Mouse (Mus musculus): ENCODE data around the gene Fuz.

Gene Fuz

DNA sequence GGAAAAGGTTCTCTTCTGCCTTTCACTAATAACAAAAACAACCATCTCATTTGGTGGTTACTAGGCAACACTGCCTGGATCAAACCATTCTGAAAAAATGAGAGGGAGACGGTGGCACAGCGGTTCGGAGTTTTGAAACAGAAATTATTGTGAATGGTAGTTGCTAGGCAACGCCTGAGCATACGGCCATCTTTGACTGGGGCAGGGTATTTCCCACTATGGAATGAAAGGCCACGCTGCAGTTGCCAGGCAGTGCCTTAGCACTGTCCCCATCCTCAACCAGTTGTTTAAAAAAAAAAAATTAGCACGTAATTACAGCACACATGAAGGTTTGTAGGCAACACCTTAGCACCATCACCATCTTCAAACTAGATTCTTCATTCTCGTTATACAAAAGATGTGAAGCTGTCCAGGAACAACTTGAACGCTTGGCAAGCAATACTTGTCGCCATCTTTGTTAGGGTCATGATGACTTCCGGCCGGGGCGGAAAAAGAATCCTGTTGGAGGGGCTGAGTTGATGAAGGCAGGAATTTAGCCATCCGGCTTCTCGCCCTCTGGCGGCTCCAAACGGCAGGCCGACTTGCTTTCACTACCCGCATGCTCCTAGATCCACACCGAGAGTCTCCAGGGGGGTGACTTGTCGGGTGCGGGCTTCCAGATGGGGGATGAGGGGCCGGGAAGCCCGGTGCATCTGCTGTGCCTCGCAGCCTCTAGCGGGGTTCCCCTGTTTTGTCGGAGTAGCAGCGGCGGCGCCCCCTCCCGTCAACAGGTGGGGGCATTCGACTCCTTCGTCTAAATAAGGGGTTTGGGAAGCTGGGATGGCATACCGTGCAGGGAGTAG, at the start of gene Fuz:
Fuz (plus strand) TSS at position 487 of the 842 bp plus-strand sequence.
- DNase-seq = peak; percentile 95

DNA sequence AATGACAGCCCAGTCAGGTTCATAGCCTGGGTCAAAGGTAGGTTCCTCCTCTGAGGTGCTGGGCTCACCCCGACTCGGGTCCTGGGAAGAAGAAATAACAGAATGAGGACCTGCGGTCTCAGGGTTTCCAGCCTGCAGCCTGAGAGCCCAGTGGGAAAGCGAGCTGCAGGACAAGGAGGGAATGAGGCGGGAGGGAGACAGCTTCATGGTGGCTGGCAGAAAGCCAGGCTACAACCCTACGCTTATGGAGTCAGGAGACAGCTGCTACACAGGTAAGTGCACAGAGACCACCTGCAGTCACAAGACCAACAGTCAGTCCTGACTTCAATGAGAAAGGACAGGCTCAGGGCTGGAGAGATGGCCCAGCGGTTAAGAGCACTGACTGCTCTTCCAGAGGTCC, 49.1 kb upstream of the Fuz start:
- DNase-seq = peak; percentile 36

DNA sequence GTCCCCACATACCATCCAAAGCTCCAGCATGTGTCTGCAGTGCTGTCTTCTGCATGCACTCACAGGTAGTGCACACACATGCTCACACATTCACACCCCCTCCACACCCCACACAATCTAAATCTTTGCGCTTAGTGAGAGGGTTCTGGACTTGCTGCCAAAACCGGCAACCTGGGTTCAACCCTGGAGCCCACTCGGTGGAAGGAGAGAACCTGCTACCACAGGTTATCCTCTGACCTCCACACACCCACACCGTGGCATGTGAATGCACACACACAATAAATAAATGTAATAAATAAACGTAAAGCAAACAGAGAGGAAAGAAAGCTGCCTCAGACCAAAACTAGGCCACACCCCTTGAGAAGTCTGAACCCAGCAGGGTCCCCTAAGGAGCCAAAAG, 48.1 kb upstream of the Fuz start:
- peak; percentile 35 for DNase-seq

DNA sequence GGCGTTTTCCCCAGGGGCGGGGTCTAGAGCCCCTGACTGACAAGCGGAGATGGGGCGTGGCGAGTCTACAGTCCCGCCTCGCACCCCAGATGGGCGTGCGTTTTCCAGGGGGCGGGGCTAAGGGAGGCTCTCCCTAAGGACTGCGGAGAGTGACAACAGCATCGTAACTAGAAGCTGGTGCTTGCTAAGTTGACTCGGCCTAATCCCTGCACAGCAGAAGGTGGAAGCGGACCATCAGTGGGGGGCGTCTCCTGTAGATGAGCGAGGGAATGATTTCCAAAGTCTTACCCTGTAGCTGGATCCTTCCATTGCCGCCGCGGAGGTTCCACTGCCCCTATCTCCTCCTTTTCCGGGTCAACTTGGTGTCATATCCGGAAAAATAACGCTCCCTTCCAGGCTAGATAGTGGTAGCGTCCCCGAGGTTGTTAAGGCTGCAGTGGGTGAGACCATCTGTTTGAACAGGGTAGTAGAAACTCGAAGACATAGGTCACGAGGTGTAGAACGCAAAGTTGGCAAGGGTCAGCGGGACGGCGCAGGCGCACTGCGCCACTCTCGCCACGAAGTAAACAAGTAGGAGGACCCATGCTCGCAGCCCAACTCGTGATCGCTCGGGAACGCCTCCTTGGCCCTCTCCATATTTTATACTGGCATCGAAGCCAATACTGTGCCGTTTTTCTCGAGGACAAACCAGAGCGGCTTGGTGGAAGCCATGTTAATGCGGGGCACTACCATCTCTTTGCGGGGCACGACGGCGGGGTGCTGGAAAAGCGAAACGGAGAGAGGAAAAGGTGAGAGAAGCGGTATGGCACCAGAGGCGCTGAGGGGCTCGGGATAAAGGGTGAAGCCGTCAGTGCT, 47.1 kb upstream of the Fuz start, which contains the start of the genes Akt1s1 and Tbc1d17:
Akt1s1 (plus strand) TSS at position 431 of the 855 bp plus-strand sequence.
Tbc1d17 (minus strand) TSS at position 519 of the 855 bp plus-strand sequence.
- peak; percentile 100 for DNase-seq

DNA sequence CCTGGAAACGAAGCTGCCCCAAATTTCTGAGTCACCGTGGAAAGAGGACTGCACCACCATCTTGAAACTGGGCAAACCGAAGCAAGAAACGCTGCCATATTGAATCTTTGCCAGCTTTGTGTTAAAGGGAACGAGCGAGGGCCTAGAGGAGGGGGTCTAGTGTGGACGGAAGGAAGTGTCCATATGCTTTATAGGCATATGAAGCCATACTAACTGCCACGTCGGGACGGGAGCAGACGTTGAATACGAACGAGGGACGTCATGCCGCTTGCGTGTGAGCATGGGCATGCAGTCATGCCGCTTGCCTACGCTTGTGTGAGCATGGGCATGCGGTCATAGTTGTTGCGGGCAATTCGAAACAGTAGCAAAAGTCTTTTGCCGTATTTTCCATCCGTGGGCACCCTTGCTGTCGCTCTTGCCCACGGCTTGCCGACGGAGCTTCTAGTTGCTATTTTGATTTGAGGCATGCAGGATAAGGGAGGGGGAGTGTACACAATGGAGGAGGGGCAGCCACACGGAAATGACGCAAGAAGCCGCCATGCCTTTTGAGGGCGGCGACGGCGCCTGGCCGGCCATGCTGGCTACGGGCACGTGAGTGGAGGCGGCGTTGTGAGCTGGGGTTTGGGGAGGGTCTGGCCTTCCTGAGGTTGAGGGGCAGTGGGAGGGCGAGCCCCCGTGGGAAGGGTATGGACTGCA, 46.3 kb upstream of the Fuz start:
- peak; percentile 96 for DNase-seq

DNA sequence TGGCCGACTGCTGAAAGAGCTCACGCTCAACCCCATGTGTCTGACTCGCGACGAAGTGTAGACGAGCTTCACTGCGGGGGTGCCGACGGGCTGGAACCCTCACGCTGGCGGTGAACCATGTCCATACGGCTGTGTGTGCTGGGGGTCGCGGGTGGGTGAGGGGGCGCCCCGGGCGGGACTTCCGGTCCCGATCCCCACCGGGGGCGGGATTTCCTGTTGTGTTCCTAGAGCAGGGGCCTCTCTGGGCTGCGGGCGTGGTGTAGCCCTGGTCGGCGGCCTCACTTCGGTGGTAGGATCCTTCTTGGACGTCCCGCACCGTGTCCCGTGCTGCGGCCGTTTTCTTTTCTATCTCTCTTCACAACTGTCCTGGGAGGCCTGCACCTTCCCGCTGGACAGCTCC, 45.7 kb upstream of the Fuz start:
- no peak for DNase-seq

DNA sequence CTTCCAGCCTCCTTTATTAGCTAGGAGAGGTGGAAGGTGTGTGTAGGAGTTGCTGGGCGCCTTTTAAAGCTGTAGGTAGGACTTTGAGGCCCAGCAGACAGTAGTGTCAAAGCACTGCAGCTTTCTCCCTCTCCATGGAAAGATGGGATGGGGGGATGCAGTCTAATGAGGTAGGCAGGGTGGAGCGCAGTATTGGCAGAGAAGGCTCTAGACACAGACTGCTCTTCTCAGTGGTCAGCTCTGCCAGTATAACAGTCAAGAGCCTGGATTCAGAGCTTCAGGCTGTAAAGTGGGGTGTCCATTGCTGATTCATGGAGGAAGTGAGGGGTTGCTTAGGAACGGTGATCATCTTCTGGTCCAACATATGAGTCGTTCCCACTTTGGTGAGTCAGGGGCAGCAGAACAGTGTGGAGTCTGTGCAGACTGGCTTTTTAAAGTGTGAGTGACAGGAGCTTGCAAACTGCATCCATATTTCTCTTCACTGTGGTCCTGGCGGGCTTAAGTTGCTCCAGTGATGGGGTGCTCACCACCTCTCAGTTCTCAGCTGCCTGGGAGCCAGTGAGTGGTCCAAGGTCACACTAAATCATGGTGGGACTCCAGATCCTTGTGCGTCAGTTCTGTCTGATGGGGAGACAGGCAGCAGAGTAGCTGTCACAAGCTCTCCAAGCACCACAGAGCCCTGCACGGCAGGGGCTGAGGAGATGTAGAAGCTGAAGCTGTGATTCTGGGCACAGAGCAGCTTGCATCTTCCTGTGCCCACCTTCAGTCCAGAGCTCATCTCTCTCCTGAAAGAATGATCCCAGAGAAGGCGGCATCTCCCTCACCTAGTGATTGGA, 44.9 kb upstream of the Fuz start:
- DNase-seq = peak; percentile 31

DNA sequence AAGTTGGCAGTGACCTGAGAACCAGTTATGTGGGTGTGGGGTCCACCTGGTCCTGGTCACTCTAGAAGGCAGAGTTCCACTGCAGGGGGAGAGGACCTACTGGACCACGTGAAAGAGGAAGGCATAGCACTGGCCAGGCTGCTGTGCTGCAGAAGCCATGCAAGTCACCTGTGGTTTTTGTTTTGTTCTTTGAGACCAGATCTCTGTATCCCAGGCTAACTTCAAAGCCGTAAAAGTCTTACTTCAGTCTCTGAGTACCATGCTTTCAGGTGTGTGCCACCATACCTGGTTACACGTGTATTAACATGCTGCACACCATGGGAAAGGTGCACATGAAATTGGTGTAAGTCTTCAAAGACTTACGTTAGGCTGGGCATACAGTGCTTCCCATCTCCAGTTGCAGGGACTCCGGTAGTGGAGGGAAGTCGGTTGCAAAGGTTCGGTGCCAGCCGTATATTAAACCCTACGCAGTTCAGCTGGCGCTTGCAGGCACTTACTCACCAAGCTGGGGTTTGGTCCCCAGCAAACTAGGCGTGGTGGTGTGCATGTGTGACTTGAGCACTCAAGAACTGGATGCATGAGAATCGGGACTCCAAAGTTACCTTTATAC, 44.1 kb upstream of the Fuz start:
- DNase-seq = no peak

DNA sequence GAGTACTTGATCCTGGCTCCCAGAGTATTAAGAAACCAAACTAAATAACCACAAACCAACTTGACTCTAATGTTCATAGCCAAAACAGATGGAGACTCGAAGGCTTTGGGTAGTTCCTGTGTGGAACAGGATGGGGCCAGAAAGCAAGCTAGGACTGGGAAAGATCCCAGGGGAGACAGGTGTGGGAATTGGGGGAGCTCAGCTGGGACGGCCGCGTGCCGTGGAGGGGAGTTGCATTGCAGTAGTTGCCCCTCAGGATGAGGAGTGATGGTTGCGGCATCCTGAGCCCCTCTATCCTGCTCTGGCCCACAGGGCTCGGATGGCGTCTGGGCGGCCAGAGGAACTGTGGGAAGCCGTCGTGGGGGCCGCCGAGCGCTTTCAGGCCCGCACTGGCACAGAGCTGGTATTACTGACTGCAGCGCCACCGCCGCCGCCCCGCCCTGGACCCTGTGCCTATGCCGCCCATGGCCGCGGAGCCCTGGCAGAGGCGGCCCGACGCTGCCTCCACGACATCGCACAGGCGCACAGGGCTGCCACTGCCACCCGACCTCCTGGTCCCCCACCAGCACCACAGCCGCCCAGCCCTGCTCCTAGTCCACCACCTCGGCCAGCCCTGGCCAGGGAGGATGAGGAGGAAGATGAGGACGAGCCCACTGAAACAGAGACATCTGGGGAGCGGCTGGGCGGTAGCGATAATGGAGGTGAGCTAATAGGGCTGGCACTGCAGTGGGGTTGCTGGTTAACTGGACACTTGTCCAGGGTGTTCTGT, 43.4 kb upstream of the Fuz start:
- DNase-seq = no peak

DNA sequence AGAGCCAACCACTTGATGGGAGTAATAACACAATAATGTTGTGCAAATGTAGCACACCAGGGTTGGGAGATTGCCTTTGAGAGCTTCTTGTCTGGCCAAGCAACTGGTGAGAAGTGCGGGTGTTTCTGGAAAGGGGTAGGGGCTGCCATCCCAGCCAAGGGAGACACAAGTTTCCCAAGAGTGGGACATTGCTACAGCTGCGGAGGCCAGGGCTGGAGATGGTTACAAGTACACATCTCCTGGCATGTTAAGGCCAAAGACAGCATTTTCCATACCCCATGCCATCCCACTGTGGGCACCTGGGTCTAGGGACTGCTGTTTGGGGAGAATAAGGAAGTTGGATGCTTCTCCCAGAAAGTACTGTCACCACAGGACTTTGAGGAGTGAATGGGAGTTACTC, 42.8 kb upstream of the Fuz start:
- DNase-seq = no peak

DNA sequence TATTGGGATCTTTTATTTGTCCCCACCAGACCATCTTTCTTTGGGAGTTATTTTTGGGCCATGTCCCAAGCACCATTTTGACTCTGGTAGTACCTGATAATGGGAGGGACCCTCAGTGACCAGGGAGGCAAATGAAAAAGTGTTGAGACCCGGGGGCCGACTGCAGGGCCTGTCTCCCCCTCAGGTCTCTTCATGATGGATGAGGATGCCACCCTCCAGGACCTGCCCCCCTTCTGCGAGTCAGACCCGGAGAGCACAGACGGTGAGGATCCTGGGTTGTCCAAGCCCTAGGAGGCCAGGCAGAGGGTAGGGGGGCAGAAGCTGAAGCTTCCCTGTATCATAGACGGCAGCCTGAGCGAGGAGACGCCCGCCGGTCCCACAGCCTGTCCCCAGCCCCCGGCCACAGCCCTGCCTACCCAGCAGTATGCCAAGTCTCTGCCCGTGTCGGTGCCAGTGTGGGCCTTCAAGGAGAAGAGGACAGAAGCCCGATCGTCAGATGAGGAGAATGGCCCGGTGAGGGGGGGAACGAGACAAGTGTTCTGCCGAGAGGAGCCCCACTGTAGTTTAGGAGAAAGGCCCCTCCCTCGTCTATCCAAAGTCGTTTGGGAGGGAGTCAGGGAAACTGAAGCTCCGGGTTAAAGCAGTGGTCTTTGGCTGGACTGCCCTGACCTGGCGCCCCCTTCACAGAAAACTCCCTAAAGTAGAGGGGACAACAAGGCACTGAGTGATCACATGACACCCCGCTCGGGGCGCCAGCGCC, 42.1 kb upstream of the Fuz start:
- no peak for DNase-seq

DNA sequence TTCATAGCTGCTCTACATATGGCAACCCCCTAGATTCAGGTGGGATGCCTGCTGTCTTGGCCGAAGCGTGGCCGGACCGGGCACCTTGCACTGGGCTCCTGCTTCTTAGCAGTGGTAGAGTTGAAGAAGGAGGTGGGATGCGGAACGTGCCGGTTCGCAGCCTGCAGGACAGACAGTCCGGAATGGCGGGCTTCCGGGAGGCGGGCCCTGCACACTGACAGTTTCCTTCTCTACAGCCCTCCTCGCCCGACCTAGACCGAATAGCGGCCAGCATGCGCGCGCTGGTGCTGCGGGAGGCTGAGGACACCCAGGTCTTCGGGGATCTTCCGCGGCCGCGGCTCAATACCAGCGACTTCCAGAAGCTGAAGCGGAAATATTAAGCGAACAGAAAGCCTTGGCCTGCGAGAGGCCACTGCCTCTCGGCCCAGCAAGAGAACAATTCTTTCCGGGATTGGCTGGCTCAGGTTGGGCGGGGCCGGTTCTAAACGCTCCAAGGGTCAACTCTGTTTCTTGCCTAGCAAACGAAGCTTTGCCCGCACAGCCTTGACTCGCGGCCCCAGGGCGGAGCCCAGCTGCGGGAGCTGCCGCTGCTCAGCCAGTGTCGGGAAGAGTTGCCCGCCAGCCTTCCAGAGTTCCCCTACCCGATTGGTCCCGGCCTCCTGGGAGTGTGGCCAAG, 41.4 kb upstream of the Fuz start:
- peak; percentile 78 for DNase-seq

DNA sequence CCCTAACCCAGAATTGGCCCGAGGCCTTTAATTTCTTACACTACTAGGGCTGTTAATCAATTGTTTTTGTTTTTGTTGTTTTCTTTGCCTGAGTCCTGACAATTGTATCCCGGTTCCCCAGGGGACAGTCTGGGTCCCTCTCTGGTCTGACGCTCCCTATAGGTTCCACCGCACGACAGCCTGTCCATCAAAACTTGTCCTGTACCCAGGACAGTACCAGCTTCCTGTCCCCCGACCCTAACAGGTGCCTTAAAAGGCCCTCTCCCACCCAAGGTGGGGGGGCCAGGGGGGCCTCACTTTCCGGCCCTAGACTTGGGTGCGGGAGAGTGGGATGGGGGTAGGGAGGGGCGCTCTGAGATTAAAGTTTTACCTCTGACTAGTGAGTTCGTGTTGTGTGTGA, 40.8 kb upstream of the Fuz start:
- DNase-seq = no peak

DNA sequence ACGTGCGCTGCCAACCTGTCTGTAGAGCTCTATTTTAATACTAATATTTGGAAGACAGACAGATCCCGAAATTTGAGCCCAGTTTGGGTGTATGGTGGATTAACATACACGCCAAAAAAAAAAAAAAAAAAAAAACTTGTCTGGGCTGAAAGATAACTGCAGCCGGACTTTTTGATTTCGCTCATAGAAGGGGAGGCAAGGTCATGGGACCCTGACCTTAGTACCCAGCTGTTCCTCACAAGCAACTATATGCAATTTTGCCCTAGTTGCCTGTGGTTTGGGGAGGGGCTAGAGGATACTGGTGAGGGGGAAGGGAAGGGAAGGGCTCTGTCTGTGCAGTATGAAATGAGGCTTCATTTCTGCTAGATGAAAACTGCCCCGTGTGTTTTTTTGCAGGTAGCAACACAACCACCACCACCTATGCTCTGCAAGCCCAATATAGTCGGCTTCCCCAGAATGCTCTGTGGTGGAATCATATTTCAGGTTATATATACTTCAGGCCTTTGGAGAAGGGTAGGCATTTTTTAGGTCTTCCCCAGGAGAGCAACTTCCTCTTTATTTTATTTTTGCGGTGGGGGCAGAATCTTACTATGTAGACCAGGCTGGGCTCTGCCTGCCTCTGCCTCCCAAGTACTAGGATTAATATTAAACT, 39.5 kb upstream of the Fuz start:
- no peak for DNase-seq

DNA sequence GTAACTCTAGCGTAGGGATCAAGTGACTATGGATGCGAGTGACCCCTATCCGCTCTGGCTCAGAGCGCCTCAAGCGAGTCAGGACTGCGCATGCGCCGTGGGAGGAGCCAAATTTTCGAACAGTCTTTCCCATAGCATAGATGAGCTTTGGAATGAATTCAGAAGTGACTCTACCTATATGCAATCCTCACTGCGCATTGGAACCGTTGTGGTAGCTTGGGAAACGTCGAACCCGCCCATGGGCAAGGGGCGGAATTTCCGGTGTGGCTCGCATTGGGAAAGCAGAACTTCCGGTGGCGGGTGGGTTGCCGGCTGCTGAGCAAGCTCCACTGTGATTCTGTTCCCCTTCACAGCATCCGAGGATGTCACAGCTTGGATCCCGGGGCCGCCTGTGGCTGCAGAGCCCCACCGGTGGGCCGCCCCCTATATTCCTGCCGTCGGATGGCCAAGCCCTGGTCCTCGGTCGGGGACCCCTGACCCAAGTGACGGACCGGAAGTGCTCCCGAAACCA, 38.8 kb upstream of the Fuz start, which contains the start of gene Pnkp:
Pnkp (plus strand) TSS at position 98 of the 511 bp plus-strand sequence.
- peak; percentile 94 for DNase-seq

DNA sequence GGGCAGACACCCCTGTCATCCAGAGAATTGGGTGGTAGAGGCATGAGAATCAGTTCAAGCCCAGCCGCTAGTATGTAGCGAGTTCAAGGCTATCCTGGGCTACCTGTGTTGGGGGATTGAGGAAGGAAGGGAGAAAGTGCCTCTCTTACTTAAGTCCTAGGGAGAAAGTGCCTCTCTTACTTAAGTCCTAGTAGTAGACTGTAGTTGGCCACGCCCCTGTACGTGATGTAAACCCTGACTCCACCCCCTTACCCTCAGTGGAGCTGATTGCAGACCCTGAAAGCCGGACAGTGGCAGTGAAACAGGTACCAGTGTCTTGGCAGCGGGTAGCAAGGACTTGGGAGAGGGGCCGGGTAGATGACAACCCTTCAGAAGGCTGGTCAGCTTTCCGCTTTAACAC, 38.0 kb upstream of the Fuz start:
- no peak for DNase-seq

DNA sequence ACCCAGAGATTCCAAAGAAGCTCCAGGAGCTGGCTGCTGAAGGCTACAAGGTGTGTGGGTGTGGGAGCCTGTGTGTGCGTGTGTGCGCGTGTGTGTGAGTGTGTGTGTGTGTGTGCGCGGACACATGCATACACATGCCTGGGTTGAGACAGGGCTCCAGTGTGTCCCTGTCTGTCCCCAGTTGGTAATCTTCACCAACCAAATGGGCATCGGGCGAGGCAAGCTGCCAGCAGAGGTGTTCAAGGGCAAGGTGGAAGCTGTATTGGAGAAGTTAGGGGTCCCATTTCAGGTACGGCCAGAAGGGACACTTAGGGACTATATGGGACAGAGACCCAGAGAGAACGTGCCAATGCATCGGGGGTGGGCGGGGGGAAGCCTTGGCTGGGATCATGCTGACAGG, 36.0 kb upstream of the Fuz start:
- DNase-seq = no peak

DNA sequence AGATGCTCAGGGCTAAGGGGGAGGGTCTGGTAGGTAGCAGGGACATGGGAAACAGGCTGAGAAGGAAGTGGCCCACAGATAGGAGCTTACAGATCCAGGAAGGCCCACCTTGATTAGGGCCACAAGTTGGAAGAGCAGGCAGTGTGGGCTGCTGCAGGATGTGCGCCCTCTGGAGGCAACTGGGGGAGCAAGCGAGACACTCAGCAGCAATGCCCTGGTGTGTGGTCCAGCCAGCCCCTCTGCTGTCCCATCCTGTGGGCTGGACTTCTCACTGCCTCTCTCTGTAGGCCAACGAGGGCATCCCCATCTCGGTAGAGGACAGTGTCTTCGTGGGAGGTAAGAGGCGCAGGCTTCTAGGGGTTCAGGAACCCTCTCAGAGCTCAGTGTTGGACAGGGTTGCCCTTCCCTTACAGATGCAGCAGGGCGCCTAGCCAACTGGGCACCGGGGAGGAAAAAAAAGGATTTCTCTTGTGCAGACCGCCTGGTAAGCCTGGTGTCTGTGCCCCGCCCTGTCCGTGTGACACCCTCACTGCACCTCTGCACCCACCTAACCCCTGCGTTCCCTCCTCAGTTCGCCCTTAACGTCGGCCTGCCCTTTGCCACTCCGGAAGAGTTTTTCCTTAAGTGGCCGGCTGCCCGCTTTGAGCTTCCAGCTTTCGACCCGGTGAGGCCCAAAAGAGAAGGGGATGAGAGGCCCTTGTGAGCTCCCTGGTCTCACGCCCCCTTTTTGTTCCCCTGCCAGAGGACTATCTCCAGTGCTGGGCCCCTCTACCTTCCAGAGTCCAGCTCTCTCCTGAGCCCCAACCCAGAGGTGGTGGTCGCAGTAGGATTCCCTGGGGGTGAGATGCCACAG, 35.1 kb upstream of the Fuz start:
- no peak for DNase-seq
